Mouse (Mus musculus) midbrain, embryonic 12.5 days (tissue): ENCODE results near the gene Dcpp3. TPM values are rescaled to one million over a fixed set of nuclear protein-coding genes. Genes with fewer than 3 reads are reported as not detected.
"Not testable (repeated sequence)": the region's sequence is repeated elsewhere in the genome, so short reads cannot be mapped to it uniquely, and the experiment has no call there.

Source experiments
- ATAC-seq: fragments of 200-750 bp; cut with Nextera tagmentation; 2 replicates; pipeline ENCODE4 v1.8.0; 2017; ENCODE audit warnings: low read depth, moderate TSS enrichment, moderate library complexity; ENCODE audit not compliant: low FRiP score
- H3K27ac ChIP-seq: fragments of 300-500 bp; sonication (generic); replicated peaks from 2 replicates; pipeline ENCODE4 v1.5.1; 2016; ENCODE audit warnings: mild to moderate bottlenecking
- H3K27me3 ChIP-seq: fragments of 300-500 bp; sonication (generic); 2 replicates; pipeline ENCODE4 v1.6.1; 2016; ENCODE audit warnings: mild to moderate bottlenecking
- H3K36me3 ChIP-seq: fragments of 300-500 bp; sonication (generic); 2 replicates; pipeline ENCODE4 v1.6.1; 2016
- H3K4me1 ChIP-seq: fragments of 300-500 bp; sonication (generic); 2 replicates; pipeline ENCODE4 v1.6.1; 2016
- H3K4me2 ChIP-seq: fragments of 300-500 bp; sonication (generic); replicated peaks from 2 replicates; pipeline ENCODE4 v1.6.1; 2016; ENCODE audit warnings: mild to moderate bottlenecking, moderate library complexity
- H3K4me3 ChIP-seq: fragments of 300-500 bp; sonication (generic); 2 replicates; pipeline ENCODE4 v1.5.1; 2016; ENCODE audit warnings: mild to moderate bottlenecking
- H3K9ac ChIP-seq: fragments of 300-500 bp; sonication (generic); replicated peaks from 2 replicates; pipeline ENCODE4 v1.6.1; 2016; ENCODE audit warnings: mild to moderate bottlenecking, moderate library complexity
- H3K9me3 ChIP-seq: fragments of 300-500 bp; sonication (generic); 2 replicates; pipeline ENCODE4 v1.6.1; 2016; ENCODE audit warnings: mild to moderate bottlenecking
- WGBS: fragments of 180-500 bp; shearing (Covaris S2); methylation state at CpG from one replicate; pipeline ENCODE4 v1.1.7; 2016; 5-methylcytosine and 5-hydroxymethylcytosine counted together
- polyA plus RNA-seq: library from polyadenylated mRNA; unstranded; fragments of >200 nt; fragmentation: Nextera tagmentation; extraction: Ambion mirVana; gene quantifications from 2 replicates; pipeline ENCODE4 v1.2.1, GENCODE M21; 2016

Dcpp3 gene
- not detected in 2 replicates for polyA plus RNA-seq

DNA sequence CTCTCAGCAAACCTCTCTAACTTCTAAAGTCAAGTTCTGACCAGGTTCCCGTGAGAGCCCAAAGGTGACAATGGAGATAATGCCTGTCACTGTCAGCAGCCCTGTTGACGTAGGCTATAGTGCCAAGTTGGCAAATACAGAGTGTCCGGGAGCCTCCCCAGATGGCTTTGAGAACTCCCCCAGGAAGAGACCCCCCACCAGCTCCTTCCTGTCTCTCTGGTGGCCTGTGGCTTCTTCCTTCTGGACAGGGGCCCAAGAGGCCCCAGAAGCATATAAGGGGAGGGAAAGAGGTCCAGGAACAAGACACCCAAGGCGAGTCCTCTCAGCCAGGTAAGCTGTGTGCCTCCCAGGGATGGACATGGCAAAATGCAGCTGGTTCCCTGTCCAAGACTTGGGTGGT, at the start of gene Dcpp3:
Dcpp3 (plus strand) TSS at position 301 of the 400 bp plus-strand sequence.
- H3K36me3 ChIP-seq, H3K27me3 ChIP-seq, H3K27ac ChIP-seq, H3K9me3 ChIP-seq, ATAC-seq, H3K4me3 ChIP-seq, H3K4me1 ChIP-seq, H3K4me2 ChIP-seq, H3K9ac ChIP-seq: not testable (repeated sequence)
- 79% methylated on average over 4 of the region's 4 CpGs for WGBS

DNA sequence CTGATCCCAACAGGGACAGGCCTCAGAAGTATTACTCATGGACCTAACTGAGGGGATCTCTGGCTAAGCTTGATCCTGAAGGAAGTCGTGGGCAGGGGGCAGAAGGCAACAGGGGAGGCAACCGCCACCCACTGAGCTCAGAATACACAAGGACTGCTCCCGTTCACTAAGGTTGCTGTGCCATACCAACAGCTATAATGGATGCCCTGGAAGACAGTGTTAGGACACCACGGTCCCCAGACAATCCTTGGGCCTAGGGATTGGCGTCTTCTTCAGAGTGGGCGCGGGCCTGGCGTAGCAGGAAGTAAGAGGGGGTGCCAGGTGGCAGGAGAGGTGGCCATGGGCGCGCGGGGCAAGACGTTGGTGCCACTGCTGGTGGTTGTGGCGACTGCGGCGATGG, 49.5 kb upstream of the Dcpp3 start, which contains the start of gene Prss21:
Prss21 (plus strand) TSS at position 301 of the 400 bp plus-strand sequence.
- Histone ChIP-seq H3K9ac (no peak within 1 kb of the TSS), H3K9me3 (no peaks in the 10 kb centered on the region), H3K4me1 (no peaks in the 10 kb centered on the region), H3K27me3 (no peaks in the 10 kb centered on the region), H3K27ac (no peak within 1 kb of the TSS), H3K4me3 (no peak within 1 kb of the TSS), H3K4me2 (no peak within 1 kb of the TSS), H3K36me3 (no peaks in the 10 kb centered on the region)
- WGBS = 80% methylated on average over 15 of the region's 15 CpGs
- no peak for ATAC-seq

DNA sequence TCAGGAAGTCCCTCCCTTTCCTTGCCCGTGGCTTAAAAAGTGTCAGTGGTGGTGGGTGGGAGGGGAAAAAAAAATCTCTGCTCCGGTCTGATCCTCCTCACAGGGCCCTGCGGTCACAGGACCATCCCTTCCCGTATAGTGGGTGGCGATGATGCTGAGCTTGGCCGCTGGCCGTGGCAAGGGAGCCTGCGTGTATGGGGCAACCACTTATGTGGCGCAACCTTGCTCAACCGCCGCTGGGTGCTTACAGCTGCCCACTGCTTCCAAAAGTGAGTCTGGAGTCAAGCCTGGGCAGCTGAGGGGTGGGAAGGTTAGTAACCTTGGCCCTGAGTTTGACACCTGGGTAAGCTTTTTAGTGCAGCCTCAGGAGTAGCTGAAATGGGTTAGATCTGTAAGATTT, 48.7 kb upstream of the Dcpp3 start:
- H3K27ac ChIP-seq = no peak overlapping the region
- H3K36me3 ChIP-seq = no peaks in the 10 kb centered on the region
- H3K9ac ChIP-seq = no peak overlapping the region
- 88% methylated on average over 11 of the region's 11 CpGs for WGBS
- ATAC-seq = no peak
- no peaks in the 10 kb centered on the region for H3K4me1 ChIP-seq
- H3K9me3 ChIP-seq = no peaks in the 10 kb centered on the region
- no peaks in the 10 kb centered on the region for H3K27me3 ChIP-seq
- no peak overlapping the region for H3K4me2 ChIP-seq
- no peak overlapping the region for H3K4me3 ChIP-seq

DNA sequence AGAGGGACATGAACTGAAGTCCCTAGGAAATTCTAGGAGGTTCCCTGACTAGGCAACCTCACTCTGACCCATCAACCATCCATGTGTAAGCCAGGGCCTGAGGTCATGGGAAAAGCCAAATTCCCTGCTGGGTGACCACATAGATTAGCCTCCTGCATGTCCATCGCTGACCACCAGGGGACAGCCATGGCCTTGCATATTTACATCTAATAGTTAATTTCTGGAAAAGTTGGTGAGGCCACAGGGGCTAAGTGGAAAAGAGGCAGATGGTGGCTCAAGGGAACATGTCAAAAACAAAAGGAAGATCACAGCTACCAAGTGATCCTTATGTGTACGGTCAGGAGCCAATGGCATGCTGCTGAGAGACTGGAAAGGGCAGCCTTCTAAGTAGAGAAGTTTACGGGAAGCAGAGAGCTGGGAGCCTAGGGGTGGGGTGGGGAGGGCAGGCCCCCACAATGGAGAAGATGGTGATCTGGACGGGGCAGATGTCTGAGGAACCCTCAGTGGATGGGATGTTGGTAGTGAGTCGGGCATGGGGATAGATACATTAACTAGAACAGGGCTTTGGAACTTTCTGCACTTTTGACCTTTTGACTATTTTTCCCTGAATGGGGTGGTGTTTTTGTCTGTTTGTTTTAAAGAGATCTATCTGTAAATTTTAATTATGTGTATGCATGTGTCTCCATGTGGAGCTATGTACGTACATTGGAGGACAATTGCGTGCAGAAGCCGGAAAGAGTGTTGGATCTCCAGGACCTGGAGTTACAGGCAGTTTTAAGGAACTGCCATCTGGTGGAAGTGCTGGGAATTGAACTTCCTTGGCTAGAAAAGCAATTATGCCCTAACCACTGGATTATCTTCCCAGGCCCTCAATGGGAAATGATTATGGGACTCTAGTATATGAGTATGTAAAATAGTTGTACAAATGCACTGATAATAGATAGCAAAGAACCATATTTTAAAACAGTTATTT, 43.1 kb upstream of the Dcpp3 start:
- Histone ChIP-seq H3K9ac (no peak overlapping the region), H3K4me3 (no peak overlapping the region), H3K4me1 (0 out of 2 replicates have a peak, but pooled peaks cover 3% of the 10 kb centered on the region), H3K4me2 (no peak overlapping the region), H3K36me3 (no peaks in the 10 kb centered on the region), H3K9me3 (no peaks in the 10 kb centered on the region), H3K27ac (no peak overlapping the region), H3K27me3 (no peaks in the 10 kb centered on the region)
- ATAC-seq = no peak
- WGBS = 52% methylated on average over 8 of the region's 8 CpGs

DNA sequence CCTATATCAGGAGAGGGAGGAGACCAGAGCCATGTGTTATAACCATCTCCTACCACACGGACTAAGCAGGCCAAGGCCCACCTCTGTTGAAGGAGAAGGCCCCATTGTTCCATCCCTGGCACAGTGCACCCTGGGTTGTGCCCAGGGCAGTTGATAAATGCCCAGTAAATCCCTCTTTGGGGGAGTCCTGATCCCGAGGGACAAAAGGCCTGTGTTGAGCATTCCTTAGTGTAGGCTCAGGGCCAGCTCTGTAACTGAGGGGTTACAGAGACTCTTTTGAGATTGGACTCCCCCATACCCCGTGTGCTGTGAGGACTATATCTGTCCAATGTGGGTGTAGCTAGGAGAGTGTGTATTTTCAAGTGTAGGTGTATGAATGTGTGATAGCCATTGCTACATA, 40.5 kb upstream of the Dcpp3 start:
- Histone ChIP-seq H3K27ac (no peak overlapping the region), H3K4me1 (0 out of 2 replicates have a peak, but pooled peaks cover 3% of the 10 kb centered on the region), H3K27me3 (no peaks in the 10 kb centered on the region), H3K9me3 (no peaks in the 10 kb centered on the region), H3K4me2 (no peak overlapping the region), H3K9ac (no peak overlapping the region), H3K4me3 (no peak overlapping the region), H3K36me3 (no peaks in the 10 kb centered on the region)
- ATAC-seq = no peak
- WGBS = 62% methylated on average over 3 of the region's 3 CpGs

DNA sequence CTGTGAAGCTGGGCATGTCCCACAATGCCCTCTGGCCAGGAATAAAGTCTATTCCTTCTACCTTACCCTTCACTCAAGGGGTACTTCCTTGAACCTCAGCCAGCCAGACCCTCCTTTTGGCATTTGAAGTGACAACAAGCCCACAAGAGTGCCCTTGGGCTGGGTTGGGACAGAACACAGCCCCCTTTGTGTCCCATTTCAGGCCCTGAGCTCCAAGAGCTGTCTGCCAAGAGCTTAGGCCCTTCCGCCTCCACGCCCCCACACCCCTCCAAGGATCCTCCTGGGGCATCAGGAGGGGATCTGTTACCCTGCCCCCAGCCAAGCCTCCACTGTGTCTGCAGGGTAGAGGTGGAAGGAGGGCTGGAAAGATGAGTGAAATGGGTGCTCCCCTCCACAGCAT, 40.1 kb upstream of the Dcpp3 start:
- no peak for ATAC-seq
- H3K36me3 ChIP-seq = no peaks in the 10 kb centered on the region
- no peak overlapping the region for H3K4me2 ChIP-seq
- H3K4me3 ChIP-seq = no peak overlapping the region
- no peaks in the 10 kb centered on the region for H3K27me3 ChIP-seq
- no peak overlapping the region for H3K27ac ChIP-seq
- 0 out of 2 replicates have a peak, but pooled peaks cover 3% of the 10 kb centered on the region for H3K4me1 ChIP-seq
- WGBS = 95% methylated on average over 2 of the region's 2 CpGs
- no peak overlapping the region for H3K9ac ChIP-seq
- no peaks in the 10 kb centered on the region for H3K9me3 ChIP-seq

DNA sequence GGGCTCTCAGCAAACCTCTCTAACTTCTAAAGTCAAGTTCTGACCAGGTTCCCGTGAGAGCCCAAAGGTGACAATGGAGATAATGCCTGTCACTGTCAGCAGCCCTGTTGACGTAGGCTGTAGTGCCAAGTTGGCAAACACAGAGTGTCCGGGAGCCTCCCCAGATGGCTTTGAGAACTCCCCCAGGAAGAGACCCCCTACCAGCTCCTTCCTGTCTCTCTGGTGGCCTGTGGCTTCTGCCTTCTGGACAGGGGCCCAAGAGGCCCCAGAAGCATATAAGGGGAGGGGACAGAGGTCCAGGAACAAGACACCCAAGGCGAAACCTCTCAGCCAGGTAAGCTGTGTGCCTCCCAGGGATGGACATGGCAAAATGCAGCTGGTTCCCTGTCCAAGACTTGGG, 36.7 kb upstream of the Dcpp3 start, which contains the start of the genes Dcpp1 and Dcpp2:
Dcpp1 (plus strand) TSS at position 301 of the 400 bp plus-strand sequence.
Dcpp2 (plus strand) TSS at position 305 of the 400 bp plus-strand sequence.
- H3K36me3 ChIP-seq, H3K4me1 ChIP-seq, H3K9ac ChIP-seq, ATAC-seq, H3K9me3 ChIP-seq, H3K4me3 ChIP-seq, H3K27me3 ChIP-seq, H3K4me2 ChIP-seq, H3K27ac ChIP-seq: not testable (repeated sequence)
- 72% methylated on average over 4 of the region's 4 CpGs for WGBS

DNA sequence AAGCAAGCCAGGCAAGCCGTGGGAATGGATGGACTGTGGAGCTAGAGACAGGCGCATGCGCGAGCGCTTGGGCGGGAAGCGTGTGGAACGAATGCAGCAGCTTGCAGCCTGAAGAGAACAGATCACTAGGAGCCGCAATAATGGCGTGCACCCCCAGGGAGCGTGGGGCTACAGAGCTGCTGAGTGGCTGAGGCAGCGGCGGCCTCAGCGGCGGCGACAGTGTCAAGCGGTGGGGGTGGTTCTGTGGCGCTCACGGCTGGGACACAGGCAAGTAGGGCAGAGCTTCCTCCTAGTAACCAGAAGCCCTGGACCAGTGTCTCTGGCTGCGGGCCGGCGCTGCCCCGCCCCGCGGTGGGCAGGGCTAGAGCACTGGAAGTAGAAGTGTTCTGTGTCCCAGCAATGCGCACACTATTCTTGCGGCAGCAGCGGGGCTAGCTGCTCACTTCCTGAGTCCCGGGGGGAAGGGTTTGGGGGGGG, 7.3 kb downstream of the Dcpp3 start:
- H3K9me3 ChIP-seq = no peaks in the 10 kb centered on the region
- H3K27ac ChIP-seq = peak overlapping the region; percentile 93
- peak overlapping the region; percentile 81 for H3K4me2 ChIP-seq
- peak overlapping the region; percentile 49 for H3K4me3 ChIP-seq
- peak; percentile 99 for ATAC-seq
- peak overlapping the region; percentile 67 for H3K9ac ChIP-seq
- H3K4me1 ChIP-seq = peaks cover 10% of the 10 kb centered on the region
- no peaks in the 10 kb centered on the region for H3K27me3 ChIP-seq
- no peaks in the 10 kb centered on the region for H3K36me3 ChIP-seq
- WGBS = under 1% methylated on average over 29 of the region's 29 CpGs

DNA sequence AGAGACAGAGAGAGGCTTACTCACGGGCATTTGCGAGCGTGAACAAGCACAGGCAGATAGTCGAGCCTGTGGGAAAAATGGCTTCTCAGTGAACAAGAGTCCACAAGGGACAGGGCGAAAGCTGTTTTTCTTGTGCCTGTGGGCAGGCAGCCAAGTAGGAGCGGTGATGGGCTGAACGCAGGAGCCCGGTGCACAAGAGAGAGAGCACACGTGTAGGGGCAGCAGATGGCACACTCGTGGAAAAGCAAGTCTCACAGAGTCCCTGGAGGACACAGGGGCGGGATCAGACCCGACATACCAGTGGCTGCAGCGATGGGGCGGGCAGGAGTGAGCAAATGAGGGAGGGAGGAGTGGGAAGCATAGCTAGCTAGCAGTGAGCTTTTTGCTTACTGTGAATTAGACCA, 7.8 kb downstream of the Dcpp3 start:
- H3K4me2 ChIP-seq = peak overlapping the region; percentile 81
- no peaks in the 10 kb centered on the region for H3K36me3 ChIP-seq
- WGBS = 1% methylated on average over 14 of the region's 14 CpGs
- no peaks in the 10 kb centered on the region for H3K9me3 ChIP-seq
- peaks cover 10% of the 10 kb centered on the region for H3K4me1 ChIP-seq
- peak overlapping the region; percentile 93 for H3K27ac ChIP-seq
- peak overlapping the region; percentile 49 for H3K4me3 ChIP-seq
- no peaks in the 10 kb centered on the region for H3K27me3 ChIP-seq
- ATAC-seq = peak; percentile 81
- peak overlapping the region; percentile 67 for H3K9ac ChIP-seq

DNA sequence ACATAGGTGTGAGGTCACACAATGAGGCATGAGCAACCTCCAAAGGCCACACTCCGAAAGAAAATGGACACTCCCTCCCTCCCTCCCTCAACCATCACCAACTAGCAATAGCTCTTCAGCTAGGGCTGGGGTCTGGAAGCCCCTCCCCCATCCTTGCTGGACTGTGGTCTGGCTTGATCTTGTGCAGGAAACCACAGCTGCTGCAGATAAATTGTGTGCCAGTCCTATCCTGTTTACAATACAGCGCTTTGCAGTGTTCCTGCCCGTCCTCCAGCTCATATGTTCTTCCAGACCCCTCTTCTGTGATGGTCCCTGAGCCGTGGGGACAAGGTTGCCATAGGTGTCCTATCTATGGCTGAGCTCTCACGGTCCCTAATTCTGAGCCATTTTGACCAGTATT, 13.9 kb downstream of the Dcpp3 start:
- no peak overlapping the region for H3K4me3 ChIP-seq
- H3K9ac ChIP-seq = no peak overlapping the region
- no peaks in the 10 kb centered on the region for H3K9me3 ChIP-seq
- no peaks in the 10 kb centered on the region for H3K4me1 ChIP-seq
- no peak overlapping the region for H3K27ac ChIP-seq
- WGBS = 84% methylated on average over 5 of the region's 5 CpGs
- H3K27me3 ChIP-seq = no peaks in the 10 kb centered on the region
- ATAC-seq = no peak
- H3K36me3 ChIP-seq = no peaks in the 10 kb centered on the region
- no peak overlapping the region for H3K4me2 ChIP-seq

DNA sequence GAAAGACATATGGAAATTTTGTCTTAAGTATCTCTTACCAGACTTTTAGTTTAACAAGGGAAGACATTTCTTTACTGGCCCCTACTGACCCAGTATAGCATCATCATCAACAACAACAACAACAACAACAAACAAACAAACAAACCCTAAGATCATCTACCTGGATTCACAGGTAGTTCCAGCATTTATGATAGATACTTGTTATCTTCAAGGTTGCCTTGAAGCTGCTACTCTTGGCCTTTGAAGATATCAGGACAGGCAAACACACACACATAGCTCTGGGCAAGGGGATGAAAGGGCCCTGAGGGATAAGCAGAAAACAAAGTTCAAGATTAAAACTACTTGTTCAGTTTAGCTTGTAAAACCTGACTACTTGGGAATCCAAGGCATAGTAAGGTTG, 24.1 kb downstream of the Dcpp3 start, which contains the start of gene Sbp:
Sbp (plus strand) TSS at position 301 of the 400 bp plus-strand sequence.
- no peak within 1 kb of the TSS for H3K4me3 ChIP-seq
- H3K9ac ChIP-seq = no peak within 1 kb of the TSS
- no peaks in the 10 kb centered on the region for H3K9me3 ChIP-seq
- ATAC-seq = no peak
- no peak within 1 kb of the TSS for H3K4me2 ChIP-seq
- H3K27ac ChIP-seq = no peak within 1 kb of the TSS
- no peaks in the 10 kb centered on the region for H3K27me3 ChIP-seq
- no peaks in the 10 kb centered on the region for H3K36me3 ChIP-seq
- H3K4me1 ChIP-seq = no peaks in the 10 kb centered on the region

DNA sequence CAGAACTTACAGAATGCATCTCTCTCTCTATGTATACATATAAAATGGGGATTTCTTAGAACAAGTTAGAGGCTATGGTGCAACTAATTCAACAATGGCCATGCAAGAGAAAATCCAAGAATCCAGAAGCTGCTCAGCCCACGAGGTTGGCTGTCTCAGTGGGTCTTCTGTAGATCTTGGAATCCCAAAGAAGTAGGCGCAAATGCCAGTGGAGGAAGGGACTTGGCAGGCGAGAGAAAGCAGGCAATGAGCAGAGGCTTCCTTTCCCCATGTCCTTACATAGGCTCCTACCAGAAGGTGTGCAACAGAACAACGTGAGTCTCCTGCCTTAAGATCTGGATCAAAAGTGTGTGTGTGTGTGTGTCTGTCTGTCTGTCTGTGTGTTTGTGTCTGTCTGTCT, 30.2 kb downstream of the Dcpp3 start:
- H3K9me3 ChIP-seq, H3K27me3 ChIP-seq, H3K27ac ChIP-seq, ATAC-seq, H3K4me2 ChIP-seq, H3K36me3 ChIP-seq, H3K9ac ChIP-seq, H3K4me1 ChIP-seq, H3K4me3 ChIP-seq: not testable (repeated sequence)
- WGBS = 83% methylated on average over 4 of the region's 4 CpGs
